Mouse (Mus musculus) neural tube, embryonic 13.5 days (tissue): ENCODE measurements around the gene 1110008L16Rik. TPM values are rescaled to one million over a fixed set of nuclear protein-coding genes. Genes with fewer than 3 reads are reported as not detected.

Source experiments
- ATAC-seq: fragments of 200-750 bp; cut with Nextera tagmentation; 2 replicates; pipeline ENCODE4 v1.8.0; 2017; ENCODE audit warnings: low read depth, mild to moderate bottlenecking, moderate TSS enrichment, moderate library complexity
- H3K27ac ChIP-seq: fragments of 300-500 bp; sonication (generic); replicated peaks from 2 replicates; pipeline ENCODE4 v1.5.1; 2015; ENCODE audit warnings: moderate library complexity, mild to moderate bottlenecking, inconsistent platforms
- H3K27me3 ChIP-seq: fragments of 300-500 bp; sonication (generic); 2 replicates; pipeline ENCODE4 v1.6.1; 2015; ENCODE audit warnings: mild to moderate bottlenecking, inconsistent platforms
- H3K36me3 ChIP-seq: fragments of 300-500 bp; sonication (generic); 2 replicates; pipeline ENCODE4 v1.6.1; 2015; ENCODE audit warnings: mild to moderate bottlenecking, inconsistent platforms
- H3K4me1 ChIP-seq: fragments of 300-500 bp; sonication (generic); replicated peaks from 2 replicates; pipeline ENCODE4 v1.6.1; 2015; ENCODE audit warnings: inconsistent platforms
- H3K4me2 ChIP-seq: fragments of 300-500 bp; sonication (generic); 2 replicates; pipeline ENCODE4 v1.6.1; 2015; ENCODE audit warnings: inconsistent platforms, mild to moderate bottlenecking, moderate library complexity
- H3K4me3 ChIP-seq: fragments of 300-500 bp; sonication (generic); 2 replicates; pipeline ENCODE4 v1.5.1; 2015; ENCODE audit warnings: mild to moderate bottlenecking, inconsistent platforms
- H3K9ac ChIP-seq: fragments of 300-500 bp; sonication (generic); 2 replicates; pipeline ENCODE4 v1.6.1; 2015; ENCODE audit warnings: moderate library complexity, mild to moderate bottlenecking, inconsistent platforms
- H3K9me3 ChIP-seq: fragments of 300-500 bp; sonication (generic); 2 replicates; pipeline ENCODE4 v1.6.1; 2016; ENCODE audit warnings: inconsistent platforms
- WGBS: fragments of 180-500 bp; shearing (Covaris S2); methylation state at CpG from one replicate; pipeline ENCODE4 v1.1.7; 2015; 5-methylcytosine and 5-hydroxymethylcytosine counted together
- polyA plus RNA-seq: library from polyadenylated mRNA; unstranded; fragments of >200 nt; fragmentation: Nextera tagmentation; extraction: Ambion mirVana; gene quantifications from 2 replicates; pipeline ENCODE4 v1.2.1, GENCODE M21; 2015

The 1110008L16Rik gene
- polyA plus RNA-seq, 1 experiment from 2014 or later: 9.7 TPM

DNA sequence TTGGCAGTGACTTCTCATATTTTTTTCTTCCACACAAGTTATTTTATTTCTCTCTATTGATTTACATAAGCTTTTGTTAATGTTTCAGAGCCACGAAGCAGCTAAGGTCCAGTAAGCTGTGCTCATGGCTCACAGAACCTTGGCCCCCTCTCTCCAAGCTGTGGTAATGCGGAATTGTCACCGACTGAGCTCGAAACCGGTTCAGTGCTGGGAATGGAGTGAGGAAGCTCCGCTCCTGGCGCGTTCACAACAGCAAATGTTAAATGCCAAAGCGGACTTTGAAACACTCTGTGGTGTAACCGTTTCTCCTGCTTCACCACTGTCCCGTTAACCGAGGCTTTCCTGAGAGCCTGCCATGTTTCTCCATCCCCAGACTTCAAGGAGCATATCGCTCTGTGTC is 45.2 kb downstream of the 1110008L16Rik start:
- Histone ChIP-seq H3K4me2 (peak overlapping the region; percentile 26; the same call in 1 of the 2 replicates), H3K9ac (no peak overlapping the region), H3K36me3 (no peaks in the 10 kb centered on the region), H3K4me1 (0 out of 2 replicates have a peak, but pooled peaks cover 6% of the 10 kb centered on the region), H3K9me3 (no peaks in the 10 kb centered on the region), H3K27ac (peak overlapping the region; percentile 72), H3K4me3 (no peak overlapping the region), H3K27me3 (no peaks in the 10 kb centered on the region)
- 76% methylated on average over 13 of the region's 13 CpGs for WGBS
- peak; percentile 65 for ATAC-seq

DNA sequence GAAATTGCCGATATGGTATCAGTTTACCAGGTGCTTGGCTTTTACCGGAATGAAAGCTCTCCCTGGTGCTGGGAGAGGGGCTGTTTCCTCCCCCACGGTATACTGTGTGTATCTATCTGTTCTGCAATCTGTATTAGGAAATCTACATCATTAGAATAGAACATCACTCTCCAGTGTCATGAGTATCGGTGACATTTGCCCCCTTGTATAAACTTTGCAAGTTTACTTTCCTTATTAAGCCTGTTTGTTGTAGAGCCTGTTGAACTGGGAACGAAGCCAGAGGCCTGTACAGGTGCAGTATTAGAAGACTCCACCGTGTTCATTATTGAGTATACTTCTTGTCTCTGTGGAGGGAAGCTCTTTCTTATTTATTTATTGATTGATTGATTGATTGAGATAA is 54.0 kb downstream of the 1110008L16Rik start:
- no peak overlapping the region for H3K4me3 ChIP-seq
- 83% methylated on average over 6 of the region's 6 CpGs for WGBS
- no peak overlapping the region for H3K27ac ChIP-seq
- H3K9me3 ChIP-seq: no peaks in the 10 kb centered on the region
- H3K9ac ChIP-seq: no peak overlapping the region
- no peak overlapping the region for H3K4me2 ChIP-seq
- no peaks in the 10 kb centered on the region for H3K4me1 ChIP-seq
- no peaks in the 10 kb centered on the region for H3K27me3 ChIP-seq
- no peaks in the 10 kb centered on the region for H3K36me3 ChIP-seq
- ATAC-seq: no peak

DNA sequence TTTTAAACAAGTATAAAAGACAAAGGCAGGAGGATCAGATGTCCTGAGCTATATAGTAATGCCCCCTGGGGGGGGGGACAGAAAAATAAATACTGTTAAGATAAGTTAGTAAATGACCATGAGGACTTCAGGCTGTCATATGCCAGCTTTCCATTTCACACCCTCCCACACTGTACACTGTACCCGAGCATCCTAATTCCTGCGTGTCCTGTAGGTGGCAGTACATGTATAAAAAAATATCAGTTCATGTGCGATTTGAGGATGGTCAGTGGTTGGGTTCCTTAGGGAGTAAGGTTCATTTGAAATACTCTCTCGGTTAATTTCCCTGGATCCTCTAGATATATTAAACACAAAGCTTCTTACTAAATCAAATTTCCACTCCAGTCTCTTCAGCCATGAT is 55.5 kb downstream of the 1110008L16Rik start:
- peak; percentile 72; the same call in 1 of the 2 replicates for ATAC-seq
- no peak overlapping the region for H3K27ac ChIP-seq
- H3K4me3 ChIP-seq: no peak overlapping the region
- no peak overlapping the region for H3K9ac ChIP-seq
- H3K4me2 ChIP-seq: no peak overlapping the region
- no peaks in the 10 kb centered on the region for H3K27me3 ChIP-seq
- WGBS: 53% methylated on average over 4 of the region's 4 CpGs
- no peaks in the 10 kb centered on the region for H3K9me3 ChIP-seq
- H3K4me1 ChIP-seq: no peaks in the 10 kb centered on the region
- H3K36me3 ChIP-seq: no peaks in the 10 kb centered on the region

DNA sequence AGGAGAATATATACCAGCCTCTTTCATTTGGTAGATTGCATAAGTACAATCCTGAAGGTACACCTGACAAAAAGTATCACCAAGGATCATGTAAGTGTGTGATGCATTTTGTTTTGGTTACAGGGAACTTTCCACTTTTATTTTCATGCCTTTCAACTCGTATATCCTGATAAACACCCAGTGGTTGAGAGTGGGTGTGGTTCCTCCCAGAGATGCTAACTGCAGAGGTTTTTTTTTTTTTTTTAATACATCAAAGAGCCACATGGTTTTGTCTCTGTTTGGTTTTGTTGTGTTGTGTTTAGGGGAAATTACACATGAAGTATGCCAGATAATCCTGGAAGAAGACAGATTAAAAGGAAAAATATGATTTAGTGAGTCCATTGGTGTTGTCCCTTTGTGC is 57.9 kb downstream of the 1110008L16Rik start:
- no peak overlapping the region for H3K27ac ChIP-seq
- no peaks in the 10 kb centered on the region for H3K9me3 ChIP-seq
- no peak overlapping the region for H3K4me3 ChIP-seq
- no peak for ATAC-seq
- no peak overlapping the region for H3K9ac ChIP-seq
- 82% methylated on average over 1 of the region's 1 CpGs for WGBS
- H3K27me3 ChIP-seq: no peaks in the 10 kb centered on the region
- H3K36me3 ChIP-seq: no peaks in the 10 kb centered on the region
- no peaks in the 10 kb centered on the region for H3K4me1 ChIP-seq
- H3K4me2 ChIP-seq: no peak overlapping the region

DNA sequence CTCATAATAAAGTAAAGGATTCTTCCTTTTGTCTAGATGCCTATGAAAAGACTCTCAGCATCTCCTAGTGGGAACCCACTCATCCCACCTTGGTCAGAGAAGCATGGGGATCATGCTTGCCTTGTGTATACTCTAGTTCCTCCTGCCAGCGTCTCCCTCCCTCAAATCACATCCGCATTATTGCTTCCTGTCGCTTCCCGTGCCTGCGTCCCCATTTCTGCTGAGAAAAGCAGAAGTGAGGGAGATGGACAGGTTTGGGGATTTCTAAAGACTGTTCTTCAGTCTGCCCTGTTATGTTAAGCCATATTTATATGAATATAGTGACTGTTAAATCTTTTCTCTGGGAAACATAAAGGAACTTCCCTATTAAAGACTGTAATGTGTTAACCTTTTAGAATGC is 61.6 kb downstream of the 1110008L16Rik start:
- Histone ChIP-seq H3K9me3 (no peaks in the 10 kb centered on the region), H3K4me1 (no peaks in the 10 kb centered on the region), H3K36me3 (no peaks in the 10 kb centered on the region), H3K9ac (no peak overlapping the region), H3K4me2 (no peak overlapping the region), H3K4me3 (no peak overlapping the region), H3K27ac (no peak overlapping the region), H3K27me3 (no peaks in the 10 kb centered on the region)
- no peak for ATAC-seq
- 79% methylated on average over 5 of the region's 5 CpGs for WGBS

DNA sequence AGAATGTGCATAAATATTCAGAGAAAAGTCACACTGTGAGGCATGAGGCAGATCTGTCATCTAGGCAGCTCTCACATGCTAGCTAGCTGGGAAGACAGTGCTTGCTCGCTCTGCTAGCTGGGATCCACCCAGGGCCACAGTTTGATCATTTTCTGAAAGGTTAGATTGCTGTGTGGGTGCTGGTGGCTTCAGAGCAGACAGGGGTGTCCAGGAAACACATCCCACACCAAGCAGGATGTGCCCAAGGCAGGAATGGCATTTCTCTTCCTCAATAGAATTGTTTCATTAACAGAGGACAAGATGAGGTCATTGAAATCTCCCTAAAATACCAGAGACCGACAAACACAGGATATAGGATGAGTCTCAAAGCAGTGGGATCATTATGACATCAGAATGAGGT is 65.7 kb downstream of the 1110008L16Rik start:
- H3K4me3 ChIP-seq: no peak overlapping the region
- H3K27me3 ChIP-seq: no peaks in the 10 kb centered on the region
- H3K36me3 ChIP-seq: no peaks in the 10 kb centered on the region
- ATAC-seq: no peak
- 73% methylated on average over 2 of the region's 2 CpGs for WGBS
- no peak overlapping the region for H3K9ac ChIP-seq
- H3K9me3 ChIP-seq: no peaks in the 10 kb centered on the region
- H3K4me2 ChIP-seq: no peak overlapping the region
- no peaks in the 10 kb centered on the region for H3K4me1 ChIP-seq
- H3K27ac ChIP-seq: no peak overlapping the region

DNA sequence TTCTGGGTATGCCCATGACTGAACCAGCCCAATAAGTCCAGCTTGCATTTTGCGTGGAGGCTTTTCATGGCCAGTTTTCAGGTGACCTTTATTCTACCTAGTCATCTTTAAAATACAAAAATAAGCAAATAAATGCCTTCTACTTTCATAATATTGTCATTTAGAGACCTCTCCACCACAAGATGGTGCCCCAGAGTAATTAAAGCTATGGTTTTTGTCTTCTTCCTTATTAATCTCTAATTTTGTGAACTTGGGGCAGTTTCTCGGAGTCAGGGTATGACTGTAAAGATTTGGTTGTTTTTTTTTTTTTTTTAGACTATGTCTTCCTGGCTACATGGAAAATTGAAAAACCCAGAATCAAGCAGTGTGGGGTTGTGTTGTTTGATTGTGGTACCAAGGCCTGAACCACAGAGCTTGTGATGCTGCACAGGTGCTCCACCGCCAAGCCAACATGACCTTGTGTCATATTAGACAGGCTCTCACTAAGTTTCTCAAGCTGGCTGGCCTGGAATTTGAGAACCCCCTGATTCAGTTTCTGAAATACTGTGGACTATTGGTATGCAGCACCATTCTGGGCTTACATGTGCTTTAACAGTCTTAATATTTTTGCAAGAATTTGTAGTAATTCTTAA is 73.2 kb downstream of the 1110008L16Rik start:
- 88% methylated on average over 3 of the region's 3 CpGs for WGBS
- H3K27me3 ChIP-seq: no peaks in the 10 kb centered on the region
- no peak overlapping the region for H3K9ac ChIP-seq

DNA sequence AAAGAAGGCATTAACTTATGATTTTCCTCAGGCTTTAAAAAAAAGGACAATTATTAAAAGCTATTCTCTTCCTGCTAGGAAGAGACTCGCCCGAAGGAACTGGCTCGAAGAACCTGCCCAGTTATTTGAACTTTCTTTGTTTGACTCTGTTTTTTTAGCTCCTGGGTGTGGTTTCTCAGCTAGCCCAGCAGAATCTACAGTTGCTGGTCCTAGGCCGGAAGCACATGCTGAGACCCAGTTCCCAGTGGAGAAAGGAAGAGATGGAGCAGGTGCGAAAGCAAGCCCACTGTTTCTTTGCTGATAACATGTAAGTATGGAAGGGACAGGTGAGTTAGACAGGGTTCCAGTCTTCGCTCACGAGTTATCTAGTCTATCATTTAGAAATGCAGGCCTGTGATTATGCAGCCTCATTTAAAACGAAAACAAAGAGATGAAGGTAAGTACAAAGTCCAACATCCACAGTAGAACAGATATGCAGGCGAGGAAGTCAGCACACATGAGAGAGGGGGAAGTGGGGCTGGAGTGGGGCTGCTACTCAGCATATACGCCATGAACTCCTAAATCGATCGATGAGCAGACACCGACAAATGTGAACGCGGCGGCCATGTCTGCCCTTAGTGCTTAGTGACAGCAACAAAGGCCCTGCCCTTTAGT is 77.7 kb downstream of the 1110008L16Rik start:
- ATAC-seq: no peak
- Histone ChIP-seq H3K9me3 (no peaks in the 10 kb centered on the region), H3K4me1 (no peaks in the 10 kb centered on the region), H3K9ac (no peak overlapping the region), H3K4me3 (no peak overlapping the region), H3K36me3 (peaks cover 12% of the 10 kb centered on the region), H3K27me3 (no peaks in the 10 kb centered on the region), H3K27ac (no peak overlapping the region), H3K4me2 (no peak overlapping the region)
- WGBS: 89% methylated on average over 16 of the region's 16 CpGs

More for the DNA sequence above, 73.2 kb downstream of the 1110008L16Rik start:
- no peak for ATAC-seq
- Histone ChIP-seq H3K4me3 (no peak overlapping the region), H3K27ac (no peak overlapping the region), H3K9me3 (no peaks in the 10 kb centered on the region), H3K4me2 (no peak overlapping the region), H3K36me3 (no peaks in the 10 kb centered on the region), H3K4me1 (no peaks in the 10 kb centered on the region)

DNA sequence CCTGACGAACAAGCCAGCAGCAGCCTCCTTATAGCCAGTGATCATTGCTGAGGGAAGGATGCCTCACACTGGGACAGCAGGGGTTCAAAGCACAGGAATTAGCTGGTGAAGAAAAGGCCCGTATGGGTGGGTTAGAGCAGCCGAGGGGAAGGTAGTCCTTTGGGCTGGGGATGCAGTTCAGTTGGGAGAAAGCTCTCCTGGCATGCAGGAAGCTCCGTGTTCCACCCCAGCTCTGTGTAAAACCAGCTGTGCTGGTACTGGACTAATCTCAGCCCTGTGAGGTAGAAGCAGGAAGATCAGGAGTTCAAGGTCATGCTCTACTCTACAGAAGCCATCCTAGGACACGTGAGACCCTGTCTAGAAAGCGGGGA is 78.2 kb downstream of the 1110008L16Rik start:
- H3K36me3 ChIP-seq: peaks cover 15% of the 10 kb centered on the region
- 71% methylated on average over 6 of the region's 6 CpGs for WGBS
- H3K4me3 ChIP-seq: no peak overlapping the region
- no peak overlapping the region for H3K9ac ChIP-seq
- H3K27me3 ChIP-seq: no peaks in the 10 kb centered on the region
- no peak for ATAC-seq
- H3K4me2 ChIP-seq: no peak overlapping the region
- no peaks in the 10 kb centered on the region for H3K9me3 ChIP-seq
- no peaks in the 10 kb centered on the region for H3K4me1 ChIP-seq
- no peak overlapping the region for H3K27ac ChIP-seq

DNA sequence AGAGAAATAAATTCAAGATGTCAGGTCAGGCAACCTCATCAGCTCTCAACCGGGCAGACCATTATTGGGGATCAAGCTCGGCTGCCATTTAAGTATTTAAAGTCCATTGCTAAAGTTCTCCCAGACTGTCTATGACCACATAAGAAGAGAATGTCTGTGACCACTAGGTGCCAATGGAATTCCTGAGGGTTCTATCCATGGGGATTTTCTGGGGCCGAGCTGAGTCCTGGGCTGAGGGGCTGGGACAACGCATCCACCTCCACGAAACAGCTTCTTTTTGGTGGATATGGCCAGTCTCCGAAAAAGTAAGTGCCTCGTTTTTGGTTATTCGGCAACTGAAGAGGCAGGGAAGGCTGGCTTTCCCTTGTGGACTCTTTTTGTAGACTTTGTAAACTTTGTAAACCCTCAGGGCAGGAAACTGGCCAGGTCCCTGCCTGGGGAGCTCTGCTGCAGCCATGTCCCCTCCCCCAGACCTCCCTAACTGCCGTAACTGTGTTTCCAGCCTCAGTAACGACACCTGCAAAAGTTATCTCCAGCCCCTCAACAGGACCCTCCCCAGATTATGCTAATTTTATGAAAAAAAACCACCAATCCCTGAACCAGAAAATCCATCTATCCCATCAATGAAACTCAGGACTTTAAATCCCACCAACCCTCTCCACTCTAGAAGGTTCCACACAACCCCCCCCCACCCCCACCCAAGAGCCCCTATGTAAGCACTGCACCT is 84.8 kb downstream of the 1110008L16Rik start, which contains the start of gene Psma6:
Gene Psma6, plus strand, starts transcription at position 200 of the 727 bp plus-strand sequence.
- no peak within 1 kb of the TSS for H3K27ac ChIP-seq
- no peaks in the 10 kb centered on the region for H3K9me3 ChIP-seq
- H3K9ac ChIP-seq: no peak within 1 kb of the TSS
- 0 out of 2 replicates have a peak, but pooled peaks cover 6% of the 10 kb centered on the region for H3K4me1 ChIP-seq
- WGBS: 84% methylated on average over 10 of the region's 10 CpGs
- H3K4me3 ChIP-seq: no peak within 1 kb of the TSS
- ATAC-seq: no peak
- no peaks in the 10 kb centered on the region for H3K27me3 ChIP-seq
- H3K36me3 ChIP-seq: peaks cover 13% of the 10 kb centered on the region
- no peak within 1 kb of the TSS for H3K4me2 ChIP-seq

DNA sequence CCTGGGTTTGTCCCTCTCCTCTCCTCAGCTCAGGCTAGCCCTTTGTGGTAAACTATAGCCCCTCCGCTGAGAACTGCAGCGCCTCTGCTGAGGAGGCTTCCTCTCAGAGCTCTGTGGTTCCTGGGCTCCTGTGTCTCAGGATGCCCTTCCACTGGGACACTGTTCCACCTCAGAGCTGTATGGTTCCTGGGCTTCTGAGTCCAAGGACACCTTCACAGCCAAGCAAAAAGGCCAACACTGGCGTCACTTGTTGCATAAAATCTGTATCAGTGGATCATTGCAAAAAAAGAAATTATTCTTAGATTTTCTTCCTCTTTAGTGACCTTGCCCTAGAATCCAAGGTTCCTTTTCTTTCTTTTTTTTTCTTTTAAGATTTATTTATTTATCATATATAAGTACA is 85.4 kb downstream of the 1110008L16Rik start:
- Histone ChIP-seq H3K27me3 (no peaks in the 10 kb centered on the region), H3K4me1 (0 out of 2 replicates have a peak, but pooled peaks cover 6% of the 10 kb centered on the region), H3K27ac (no peak overlapping the region), H3K4me3 (no peak overlapping the region), H3K36me3 (peaks cover 8% of the 10 kb centered on the region; the same call in 1 of the 2 replicates), H3K9ac (no peak overlapping the region), H3K4me2 (no peak overlapping the region), H3K9me3 (no peaks in the 10 kb centered on the region)
- WGBS: 89% methylated on average over 3 of the region's 3 CpGs
- no peak for ATAC-seq

DNA sequence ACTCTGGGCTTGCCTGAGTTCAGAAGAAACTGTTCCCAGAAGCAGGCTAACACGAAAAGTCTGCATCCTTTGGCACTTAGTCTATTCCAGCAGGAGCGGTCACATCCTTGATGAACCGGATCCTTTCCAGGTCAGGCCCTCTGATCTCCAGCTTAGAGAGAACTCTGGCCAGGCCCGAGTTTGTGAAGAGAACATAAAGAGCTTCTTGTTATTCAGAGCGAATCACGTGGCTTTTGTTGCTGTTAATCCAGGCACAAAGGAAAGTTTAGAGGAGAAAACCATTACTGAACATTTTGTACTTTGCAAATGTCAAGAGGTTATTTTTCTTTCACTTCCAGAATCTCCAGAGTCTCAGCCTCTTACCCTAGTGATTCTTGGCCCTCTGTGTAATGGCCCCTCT is 86.6 kb downstream of the 1110008L16Rik start:
- no peak for ATAC-seq
- 37% methylated on average over 6 of the region's 6 CpGs for WGBS

More for the DNA sequence above, 86.6 kb downstream of the 1110008L16Rik start:
- no peak overlapping the region for H3K9ac ChIP-seq
- H3K9me3 ChIP-seq: no peaks in the 10 kb centered on the region
- 0 out of 2 replicates have a peak, but pooled peaks cover 6% of the 10 kb centered on the region for H3K4me1 ChIP-seq
- H3K4me3 ChIP-seq: no peak overlapping the region
- H3K27me3 ChIP-seq: no peaks in the 10 kb centered on the region
- H3K36me3 ChIP-seq: peaks cover 6% of the 10 kb centered on the region; the same call in 1 of the 2 replicates
- H3K27ac ChIP-seq: no peak overlapping the region
- H3K4me2 ChIP-seq: no peak overlapping the region
